Mouse (Mus musculus) liver, adult 2 months (tissue): Measurements from ENCODE around the gene Eif3d.

Source experiments
- CTCF ChIP-seq: fragments of 200-500 bp; IDR thresholded peaks from 2 replicates; pipeline ENCODE4 v1.5.1; 2011; ENCODE audit warnings: low read depth, low read length, control low read depth
- POLR2A ChIP-seq: fragments of 200-500 bp; IDR thresholded peaks from 2 replicates; pipeline ENCODE4 v1.6.1; 2011; ENCODE audit warnings: low read length, control low read depth; ENCODE audit not compliant: insufficient read depth; ENCODE audit errors: extremely low read depth

DNA sequence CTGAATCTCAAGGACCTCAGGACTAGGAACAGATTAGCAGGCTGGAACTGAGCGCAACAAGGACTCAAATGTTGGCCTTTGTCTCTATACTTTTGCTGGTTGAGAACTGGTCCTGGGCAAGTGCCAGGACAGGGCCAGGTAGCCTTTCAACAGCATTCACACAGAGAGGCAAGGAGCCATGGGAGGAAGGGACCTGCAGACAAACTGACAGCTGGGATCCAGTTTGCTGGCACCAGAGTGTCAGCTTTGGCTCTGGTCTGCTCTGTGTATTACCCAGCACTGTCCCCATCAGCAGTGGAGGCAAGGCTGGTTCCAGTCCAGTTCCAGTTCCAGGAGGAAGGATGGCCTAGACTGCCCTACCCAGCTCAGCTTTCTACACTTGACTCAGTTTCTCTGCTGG lies 43.4 kb upstream of the Eif3d start:
- TF ChIP-seq POLR2A (no peak), CTCF (no peak)
